Mouse (Mus musculus): ENCODE results near the gene Ptbp3. TPM values are rescaled to one million over a fixed set of nuclear protein-coding genes. Genes with fewer than 3 reads are reported as not detected.

The Ptbp3 gene
- 38.2 and 42.0 TPM in 2 replicates for polyA plus RNA-seq (2015; fragmentation: Nextera tagmentation; extraction: Ambion mirVana)

DNA sequence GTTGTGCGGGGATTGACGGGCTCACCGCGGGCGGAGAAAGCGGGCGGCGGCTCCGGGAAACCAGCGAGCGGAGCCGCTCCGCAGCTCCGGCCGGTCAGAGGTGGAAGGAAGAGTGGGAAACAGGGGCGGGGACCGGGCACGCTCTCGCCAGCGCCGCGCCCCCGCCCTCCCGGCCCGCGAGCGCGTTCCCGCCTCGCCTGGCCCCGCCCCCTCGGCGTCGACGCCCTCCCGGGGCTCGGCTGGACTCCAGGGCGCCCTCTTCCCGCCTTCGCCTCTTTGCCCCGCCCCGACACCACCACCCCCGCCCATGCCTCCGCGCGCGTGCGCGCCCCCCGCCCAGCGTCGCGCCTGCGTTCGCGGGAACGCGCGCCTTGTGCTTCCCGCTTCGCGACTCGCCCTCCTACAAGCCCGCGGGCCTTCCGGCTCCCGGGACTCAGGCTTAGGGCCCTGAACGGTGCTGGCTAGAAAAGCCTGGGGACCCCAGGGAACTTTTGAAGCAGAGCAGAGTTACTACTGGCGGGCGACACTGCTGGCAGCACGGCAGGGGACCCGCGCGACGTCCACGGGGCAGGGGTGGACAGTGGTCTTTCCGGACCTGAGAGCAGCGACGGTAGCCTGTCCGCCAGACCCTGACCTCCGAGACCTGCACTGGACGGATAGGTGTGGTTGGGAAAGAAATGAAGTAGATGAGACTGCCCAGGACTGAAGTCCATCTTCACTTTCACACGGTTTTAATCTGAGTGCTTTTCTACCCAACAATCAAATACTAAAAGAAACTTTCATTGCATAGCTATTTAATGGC is at the start of gene Ptbp3:
Gene Ptbp3, minus strand, starts transcription at position 190 of the 802 bp plus-strand sequence.
- no peaks in the 10 kb centered on the region for H3K27me3 ChIP-seq (replicated peaks; ENCODE audit: insufficient read depth, low read length)
- no peak for TF ChIP-seq CTCF (IDR thresholded peaks at IDR 0.05)
- TF ChIP-seq EP300 (IDR thresholded peaks at IDR 0.05), result no peak
- under 1% methylated on average over 47 of the region's 83 CpGs for WGBS
- ATAC-seq (peak; percentile 95), DNase-seq (ENCODE audit: low spot score) (peak; percentile 97)
- H3K36me3 ChIP-seq (ENCODE audit: insufficient read depth, low read length), result no peaks in the 10 kb centered on the region
- H3K4me2 ChIP-seq (replicated peaks; ENCODE audit: low read depth, low read length), result peak within 1 kb of the TSS; percentile 87
- peak within 1 kb of the TSS; percentile 99 for H3K27ac ChIP-seq (ENCODE audit: low read length)
- no peaks in the 10 kb centered on the region for H3K9me3 ChIP-seq (ENCODE audit: low read length)
- no peaks in the 10 kb centered on the region for H3K4me1 ChIP-seq (ENCODE audit: insufficient read depth, low read depth, low read length)
- H3K4me3 ChIP-seq (ENCODE audit: low read depth, low read length), result peak within 1 kb of the TSS; percentile 96
- peak within 1 kb of the TSS; percentile 98 for H3K9ac ChIP-seq (replicated peaks; ENCODE audit: low read depth)

DNA sequence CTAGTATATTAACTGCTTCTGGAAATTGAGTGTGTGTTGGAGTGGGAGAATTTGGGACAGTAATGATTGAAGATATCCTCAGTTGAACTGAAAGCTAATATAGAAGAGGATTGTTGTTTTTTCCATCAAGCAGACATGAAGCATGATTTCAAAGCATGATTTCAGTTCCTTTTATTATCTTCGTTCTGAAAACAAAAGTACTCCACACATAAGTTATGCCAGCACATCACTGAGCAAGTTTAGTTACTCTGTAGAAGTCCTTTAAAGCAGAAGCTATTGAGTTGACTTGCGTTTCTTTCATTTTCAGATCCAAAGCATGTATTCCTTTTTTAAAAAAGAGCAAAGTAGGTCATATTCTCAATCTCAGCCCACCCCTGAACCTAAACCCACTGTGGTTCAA is 47.4 kb upstream of the Ptbp3 start:
- no peak overlapping the region for H3K4me3 ChIP-seq (ENCODE audit: low read depth, low read length)
- no peaks in the 10 kb centered on the region for H3K27me3 ChIP-seq (replicated peaks; ENCODE audit: insufficient read depth, low read length)
- no peaks in the 10 kb centered on the region for H3K36me3 ChIP-seq (ENCODE audit: insufficient read depth, low read length)
- no peak overlapping the region for H3K9ac ChIP-seq (replicated peaks; ENCODE audit: low read depth)
- H3K4me1 ChIP-seq (ENCODE audit: insufficient read depth, low read depth, low read length), result no peaks in the 10 kb centered on the region
- 79% methylated on average over 2 of the region's 2 CpGs for WGBS
- ATAC-seq (no peak), DNase-seq (ENCODE audit: low spot score) (no peak)
- H3K27ac ChIP-seq (ENCODE audit: low read length), result no peak overlapping the region
- no peak overlapping the region for H3K4me2 ChIP-seq (replicated peaks; ENCODE audit: low read depth, low read length)
- no peak for TF ChIP-seq EP300 (IDR thresholded peaks at IDR 0.05)
- TF ChIP-seq CTCF (IDR thresholded peaks at IDR 0.05), result no peak
- no peaks in the 10 kb centered on the region for H3K9me3 ChIP-seq (ENCODE audit: low read length)

DNA sequence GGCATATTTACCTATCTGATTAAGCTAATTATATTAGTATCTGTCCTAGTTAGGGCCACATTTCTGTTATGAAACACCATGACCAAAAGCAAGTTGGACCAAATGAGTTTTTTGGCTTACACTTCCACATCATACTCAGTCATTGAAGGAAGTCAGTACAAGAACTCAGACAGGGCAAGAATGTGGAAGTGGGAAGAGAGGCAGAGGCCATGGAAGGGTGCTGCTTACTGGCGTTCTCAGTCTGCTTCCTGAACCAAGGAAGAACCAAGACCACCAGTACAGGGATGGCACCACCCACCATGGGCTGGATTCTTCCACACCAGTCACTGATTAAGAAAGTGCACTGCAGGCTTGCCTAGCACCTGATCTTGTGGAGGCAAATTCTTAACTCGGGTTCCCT is 45.5 kb upstream of the Ptbp3 start:
- ATAC-seq, result no peak
- Histone ChIP-seq H3K36me3 (ENCODE audit: insufficient read depth, low read length) (no peaks in the 10 kb centered on the region), H3K27ac (ENCODE audit: low read length) (no peak overlapping the region), H3K4me2 (replicated peaks; ENCODE audit: low read depth, low read length) (no peak overlapping the region), H3K9me3 (ENCODE audit: low read length) (no peaks in the 10 kb centered on the region), H3K4me1 (ENCODE audit: insufficient read depth, low read depth, low read length) (no peaks in the 10 kb centered on the region), H3K27me3 (replicated peaks; ENCODE audit: insufficient read depth, low read length) (no peaks in the 10 kb centered on the region), H3K4me3 (ENCODE audit: low read depth, low read length) (no peak overlapping the region), H3K9ac (replicated peaks; ENCODE audit: low read depth) (no peak overlapping the region)
- no peak for TF ChIP-seq EP300 (IDR thresholded peaks at IDR 0.05)
- TF ChIP-seq CTCF (IDR thresholded peaks at IDR 0.05), result no peak
- WGBS, result 70% methylated on average over 2 of the region's 2 CpGs
- no peak for DNase-seq (ENCODE audit: low spot score)

GRCm38 (mm10) chr4:59587872-59588226 is 38.7 kb upstream of the Ptbp3 start:
- Histone ChIP-seq H3K4me3 (ENCODE audit: low read depth, low read length) (no peak overlapping the region), H3K36me3 (ENCODE audit: insufficient read depth, low read length) (no peaks in the 10 kb centered on the region), H3K27ac (ENCODE audit: low read length) (no peak overlapping the region), H3K9ac (replicated peaks; ENCODE audit: low read depth) (no peak overlapping the region), H3K27me3 (replicated peaks; ENCODE audit: insufficient read depth, low read length) (no peaks in the 10 kb centered on the region), H3K9me3 (ENCODE audit: low read length) (no peaks in the 10 kb centered on the region), H3K4me1 (ENCODE audit: insufficient read depth, low read depth, low read length) (no peaks in the 10 kb centered on the region), H3K4me2 (replicated peaks; ENCODE audit: low read depth, low read length) (no peak overlapping the region)
- WGBS, result 100% methylated on average over 1 of the region's 1 CpGs
- DNase-seq (ENCODE audit: low spot score) (no peak), ATAC-seq (no peak)
- TF ChIP-seq CTCF (IDR thresholded peaks at IDR 0.05), result no peak
- no peak for TF ChIP-seq EP300 (IDR thresholded peaks at IDR 0.05)

DNA sequence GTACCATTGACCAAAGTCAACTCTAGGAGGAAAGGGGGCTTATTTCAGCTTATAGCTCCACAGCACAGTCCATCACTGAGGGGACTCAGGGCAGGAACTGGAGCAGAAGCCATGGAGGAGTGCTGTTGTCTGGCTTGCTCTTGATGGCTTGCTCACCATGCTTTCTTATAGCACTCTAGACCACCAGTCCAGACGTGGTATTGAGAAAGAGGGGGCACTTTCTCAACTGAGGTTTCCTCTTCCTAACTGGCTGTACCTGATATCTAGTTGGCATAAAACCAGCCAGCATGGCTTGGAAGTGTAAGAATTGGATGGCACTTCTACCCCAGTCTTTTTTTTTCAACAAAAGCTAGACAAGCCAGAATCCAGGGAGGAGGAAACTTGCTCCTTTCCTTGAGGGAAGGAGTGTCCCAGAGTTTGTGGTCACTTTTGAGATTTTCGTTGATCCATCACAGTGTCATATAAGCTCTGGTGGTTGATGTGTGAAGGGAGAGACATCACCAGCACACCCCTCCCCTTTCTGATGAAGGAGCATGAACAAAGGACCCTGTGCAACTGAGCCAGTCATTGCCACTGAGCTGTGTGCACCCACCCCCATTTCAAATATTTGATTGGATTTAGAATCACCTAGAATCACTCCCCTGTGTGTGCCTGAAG is 38.2 kb upstream of the Ptbp3 start:
- ATAC-seq, result no peak
- TF ChIP-seq EP300 (IDR thresholded peaks at IDR 0.05) (no peak), CTCF (IDR thresholded peaks at IDR 0.05) (no peak)
- H3K27ac ChIP-seq (ENCODE audit: low read length), result no peak overlapping the region
- 54% methylated on average over 2 of the region's 2 CpGs for WGBS
- H3K4me2 ChIP-seq (replicated peaks; ENCODE audit: low read depth, low read length), result no peak overlapping the region
- H3K4me3 ChIP-seq (ENCODE audit: low read depth, low read length), result no peak overlapping the region
- no peak for DNase-seq (ENCODE audit: low spot score)
- H3K4me1 ChIP-seq (ENCODE audit: insufficient read depth, low read depth, low read length), result no peaks in the 10 kb centered on the region
- H3K27me3 ChIP-seq (replicated peaks; ENCODE audit: insufficient read depth, low read length), result no peaks in the 10 kb centered on the region
- no peaks in the 10 kb centered on the region for H3K36me3 ChIP-seq (ENCODE audit: insufficient read depth, low read length)
- no peaks in the 10 kb centered on the region for H3K9me3 ChIP-seq (ENCODE audit: low read length)
- H3K9ac ChIP-seq (replicated peaks; ENCODE audit: low read depth), result no peak overlapping the region

DNA sequence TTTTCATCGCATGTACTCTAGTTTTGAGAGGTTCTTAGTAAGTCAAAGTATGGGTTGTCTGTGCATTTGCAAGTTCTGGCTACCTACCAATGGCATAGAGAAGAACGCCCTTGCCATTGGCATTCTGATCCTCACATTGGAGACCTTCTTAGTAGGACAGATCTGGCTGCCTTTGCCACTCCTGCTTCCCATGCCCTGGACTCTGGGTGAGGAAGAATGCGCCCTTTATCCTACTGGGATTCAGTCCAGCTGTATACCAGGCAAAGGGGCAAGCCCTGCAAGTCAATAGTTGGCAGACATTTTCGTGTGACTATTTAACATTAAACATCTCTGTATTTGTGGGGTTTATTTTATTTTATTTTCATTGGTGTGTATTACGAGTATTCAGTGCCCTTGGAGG is 35.9 kb upstream of the Ptbp3 start:
- 76% methylated on average over 5 of the region's 5 CpGs for WGBS
- DNase-seq (ENCODE audit: low spot score) (no peak), ATAC-seq (no peak)
- Histone ChIP-seq H3K4me1 (ENCODE audit: insufficient read depth, low read depth, low read length) (no peaks in the 10 kb centered on the region), H3K27ac (ENCODE audit: low read length) (no peak overlapping the region), H3K4me2 (replicated peaks; ENCODE audit: low read depth, low read length) (no peak overlapping the region), H3K9ac (replicated peaks; ENCODE audit: low read depth) (no peak overlapping the region), H3K9me3 (ENCODE audit: low read length) (no peaks in the 10 kb centered on the region), H3K27me3 (replicated peaks; ENCODE audit: insufficient read depth, low read length) (no peaks in the 10 kb centered on the region), H3K4me3 (ENCODE audit: low read depth, low read length) (no peak overlapping the region), H3K36me3 (ENCODE audit: insufficient read depth, low read length) (no peaks in the 10 kb centered on the region)
- no peak for TF ChIP-seq CTCF (IDR thresholded peaks at IDR 0.05)
- no peak for TF ChIP-seq EP300 (IDR thresholded peaks at IDR 0.05)
